Mouse (Mus musculus): ENCODE data around the gene 4930583I09Rik. TPM values are rescaled to one million over a fixed set of nuclear protein-coding genes. Genes with fewer than 3 reads are reported as not detected.

Gene 4930583I09Rik
- polyA plus RNA-seq (2017; shearing (Covaris generic)) = not detected

GRCm38 (mm10) chr17:64835928-64836327, at the start of gene 4930583I09Rik:
Gene 4930583I09Rik (minus strand): TSS chr17:64836071.

Other genes starting within 250 kb of the 4930583I09Rik start
- 23.2 TPM for gene Man2a1, start 235.3 kb downstream of the 4930583I09Rik start, polyA plus RNA-seq (2017; shearing (Covaris generic))

All from naive thymus-derived CD4-positive, alpha-beta T cell, adult 5 months (primary cell).